Mouse (Mus musculus) small intestine, adult 2 months (tissue): ENCODE results near the gene Gapvd1. TPM values are rescaled to one million over a fixed set of nuclear protein-coding genes. Genes with fewer than 3 reads are reported as not detected.

Experiments used
- H3K27ac ChIP-seq: fragments of 200-500 bp; 2 replicates; pipeline ENCODE4 v1.5.1; 2012; ENCODE audit warnings: low read depth, low read length, control low read depth, inconsistent platforms; ENCODE audit not compliant: insufficient read depth
- H3K27me3 ChIP-seq: fragments of 200-500 bp; 2 replicates; pipeline ENCODE4 v1.6.1; 2012; ENCODE audit warnings: mild to moderate bottlenecking, moderate library complexity, low read length, inconsistent platforms; ENCODE audit not compliant: control insufficient read depth, insufficient read depth
- H3K36me3 ChIP-seq: fragments of 200-500 bp; 2 replicates; pipeline ENCODE4 v1.6.1; 2012; ENCODE audit warnings: mild to moderate bottlenecking, low read length, control low read depth, inconsistent platforms; ENCODE audit not compliant: control insufficient read depth, insufficient read depth
- H3K4me1 ChIP-seq: fragments of 200-500 bp; 2 replicates; pipeline ENCODE4 v1.6.1; 2012; ENCODE audit warnings: low read length, inconsistent platforms, mixed read lengths; ENCODE audit not compliant: control insufficient read depth, insufficient read depth, insufficient read length
- H3K4me3 ChIP-seq: fragments of 200-500 bp; 2 replicates; pipeline ENCODE4 v1.5.1; 2012; ENCODE audit warnings: low read depth, mild to moderate bottlenecking, control low read depth, inconsistent platforms, low read length, moderate library complexity
- CTCF ChIP-seq: fragments of 200-500 bp; IDR thresholded peaks from 2 replicates; pipeline ENCODE4 v1.5.1; 2012; ENCODE audit warnings: low read depth, mild to moderate bottlenecking, control low read depth, inconsistent platforms, low read length, moderate library complexity, mixed read lengths; ENCODE audit not compliant: insufficient replicate concordance, insufficient read length; ENCODE audit errors: extremely low read depth
- POLR2A ChIP-seq: fragments of 200-500 bp; IDR thresholded peaks from 2 replicates; pipeline ENCODE4 v1.6.1; 2012; ENCODE audit warnings: low read depth, mild to moderate bottlenecking, control low read depth, inconsistent platforms, low read length, moderate library complexity
- WGBS: fragments of 180-500 bp; shearing (Covaris S2); methylation state at CpG from one replicate; pipeline ENCODE4 v1.1.7; 2018; 5-methylcytosine and 5-hydroxymethylcytosine counted together
- polyA plus RNA-seq: library from polyadenylated mRNA; depleted of rRNA; stranded (reverse); fragments of >200 nt; gene quantifications from 2 replicates; pipeline ENCODE4 v1.2.3, GENCODE M21; 2012

Gapvd1 gene
- polyA plus RNA-seq, 1 experiment, result 7.3 TPM

- Histone ChIP-seq H3K4me1 (peaks cover 6% of the 10 kb centered on the region; the same call in 1 of the 2 replicates), H3K27ac (no peak overlapping the region), H3K4me3 (no peak overlapping the region), H3K27me3 (no peaks in the 10 kb centered on the region), H3K36me3 (peaks cover 2% of the 10 kb centered on the region; the same call in 1 of the 2 replicates)
- WGBS, result 55% methylated on average over 1 of the region's 1 CpGs
- TF ChIP-seq POLR2A, result no peak
- TF ChIP-seq CTCF, result no peak
Measured at GRCm38 (mm10) chr2:34739684-34740391, 15.2 kb downstream of the Gapvd1 start.

DNA sequence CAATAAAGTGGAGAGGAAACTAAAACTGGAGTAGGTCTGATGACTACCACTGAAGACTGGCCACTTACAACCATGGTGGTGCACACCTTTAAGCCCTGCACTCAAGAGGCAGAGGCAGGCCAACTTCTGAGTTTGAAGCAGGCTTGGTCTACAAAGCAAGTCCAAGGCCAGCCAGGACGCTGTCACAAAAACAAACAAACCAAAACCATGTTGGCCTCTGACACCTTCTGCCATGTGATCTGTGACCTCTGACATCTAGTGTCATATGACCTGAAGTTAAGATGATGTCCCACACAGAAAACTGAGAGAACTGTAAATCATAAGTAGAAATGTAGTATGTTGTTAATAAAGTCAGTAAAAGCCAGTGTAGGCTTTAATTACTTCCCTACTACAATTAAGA lies 17.1 kb downstream of the Gapvd1 start:
- H3K27me3 ChIP-seq, result no peaks in the 10 kb centered on the region
- no peak overlapping the region for H3K4me3 ChIP-seq
- TF ChIP-seq POLR2A, result no peak
- TF ChIP-seq CTCF, result no peak
- WGBS, result 57% methylated on average over 1 of the region's 1 CpGs
- H3K36me3 ChIP-seq, result no peaks in the 10 kb centered on the region; the same call in 1 of the 2 replicates
- no peak overlapping the region for H3K27ac ChIP-seq
- peaks cover 6% of the 10 kb centered on the region; the same call in 1 of the 2 replicates for H3K4me1 ChIP-seq

GRCm38 (mm10) chr2:34736626-34737025 lies 18.4 kb downstream of the Gapvd1 start:
- Histone ChIP-seq H3K4me3 (no peak overlapping the region), H3K27ac (no peak overlapping the region), H3K36me3 (no peaks in the 10 kb centered on the region), H3K4me1 (no peaks in the 10 kb centered on the region), H3K27me3 (no peaks in the 10 kb centered on the region)
- TF ChIP-seq POLR2A, result no peak
- no peak for TF ChIP-seq CTCF
- 91% methylated on average over 1 of the region's 1 CpGs for WGBS

GRCm38 (mm10) chr2:34727045-34727728 lies 27.8 kb downstream of the Gapvd1 start:
- no peak for TF ChIP-seq CTCF
- TF ChIP-seq POLR2A, result no peak
- Histone ChIP-seq H3K36me3 (peaks cover 45% of the 10 kb centered on the region), H3K4me3 (no peak overlapping the region), H3K4me1 (no peaks in the 10 kb centered on the region), H3K27ac (no peak overlapping the region), H3K27me3 (no peaks in the 10 kb centered on the region)
- WGBS, result 84% methylated on average over 8 of the region's 8 CpGs

DNA sequence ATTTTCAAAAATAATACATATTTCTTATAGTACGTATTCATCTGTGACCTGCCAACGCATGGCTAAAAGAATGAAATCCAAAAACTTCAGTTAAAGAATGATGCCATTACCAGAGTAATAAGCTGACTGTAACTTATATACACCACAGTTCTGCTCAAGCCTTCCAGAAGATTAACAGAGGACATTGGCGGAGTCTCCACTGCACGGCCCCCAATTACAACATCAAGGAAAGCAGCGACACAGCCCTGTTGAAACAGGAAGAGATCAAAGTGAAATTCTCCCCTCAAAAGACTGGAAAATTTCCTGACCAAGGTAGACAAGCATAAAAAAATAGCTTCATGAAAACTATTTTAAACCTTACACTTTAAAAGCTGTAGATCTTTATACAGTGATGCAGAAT lies 29.8 kb downstream of the Gapvd1 start:
- Histone ChIP-seq H3K4me1 (no peaks in the 10 kb centered on the region), H3K27me3 (no peaks in the 10 kb centered on the region), H3K27ac (no peak overlapping the region), H3K36me3 (peaks cover 54% of the 10 kb centered on the region), H3K4me3 (no peak overlapping the region)
- TF ChIP-seq POLR2A (no peak), CTCF (no peak)
- WGBS, result 94% methylated on average over 5 of the region's 5 CpGs

DNA sequence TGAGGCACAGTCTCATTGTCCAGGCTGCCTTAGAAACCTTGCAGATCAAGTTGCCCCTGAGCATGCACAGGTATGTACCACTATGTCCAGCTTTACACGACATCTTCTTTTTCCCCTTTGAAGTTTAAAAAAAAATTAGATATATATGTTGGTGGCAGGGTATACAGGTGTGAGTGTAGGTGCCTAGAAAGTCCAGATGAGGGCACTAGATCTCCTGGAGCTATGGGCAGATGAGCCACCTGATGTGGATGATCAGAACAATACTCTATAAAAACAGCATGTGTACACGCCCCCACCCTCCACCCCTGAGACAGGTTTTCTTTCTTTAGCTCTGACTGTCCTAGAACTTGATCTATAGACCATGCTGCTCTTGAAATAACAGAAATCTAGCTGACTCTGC lies 36.8 kb downstream of the Gapvd1 start:
- no peaks in the 10 kb centered on the region for H3K4me1 ChIP-seq
- H3K36me3 ChIP-seq, result peaks cover 51% of the 10 kb centered on the region
- WGBS, result 75% methylated on average over 2 of the region's 2 CpGs
- no peaks in the 10 kb centered on the region for H3K27me3 ChIP-seq
- no peak overlapping the region for H3K27ac ChIP-seq
- TF ChIP-seq POLR2A, result no peak
- TF ChIP-seq CTCF, result no peak
- no peak overlapping the region for H3K4me3 ChIP-seq

- TF ChIP-seq POLR2A (no peak), CTCF (no peak)
- H3K4me1 ChIP-seq, result no peaks in the 10 kb centered on the region
- no peak overlapping the region for H3K27ac ChIP-seq
- peaks cover 59% of the 10 kb centered on the region for H3K36me3 ChIP-seq
- H3K27me3 ChIP-seq, result no peaks in the 10 kb centered on the region
- WGBS, result 94% methylated on average over 6 of the region's 6 CpGs
- H3K4me3 ChIP-seq, result no peak overlapping the region
Measured at GRCm38 (mm10) chr2:34711904-34712303, 43.1 kb downstream of the Gapvd1 start.
